Mouse (Mus musculus): ENCODE measurements around the gene Itln1. TPM values are rescaled to one million over a fixed set of nuclear protein-coding genes. Genes with fewer than 3 reads are reported as not detected.
"Not testable (repeated sequence)": the region's sequence is repeated elsewhere in the genome, so short reads cannot be mapped to it uniquely, and the experiment has no call there.

Itln1 gene
- polyA plus RNA-seq, 1 experiment: not detected

GRCm38 (mm10) chr1:171513760-171514159, 21.3 kb downstream of the Itln1 start:
- no peak for DNase-seq (ENCODE audit: low spot score)

- DNase-seq (ENCODE audit: low spot score): no peak
These were observed 21.9 kb downstream of the Itln1 start for GRCm38 (mm10) chr1:171513234-171513633.

- no peak for DNase-seq (ENCODE audit: low spot score)
These were observed 30.5 kb downstream of the Itln1 start for GRCm38 (mm10) chr1:171504586-171504985.

- DNase-seq (ENCODE audit: low spot score): peak; percentile 83
These were observed 31.4 kb downstream of the Itln1 start for GRCm38 (mm10) chr1:171503592-171504291.

GRCm38 (mm10) chr1:171503250-171503591, 31.9 kb downstream of the Itln1 start, which contains the start of gene Alyref2:
Gene Alyref2 (plus strand): TSS chr1:171503478.
- no peak for DNase-seq (ENCODE audit: low spot score)

- DNase-seq (ENCODE audit: low spot score): no peak
These were observed 32.5 kb downstream of the Itln1 start for GRCm38 (mm10) chr1:171502388-171503249.

GRCm38 (mm10) chr1:171501636-171502080, 33.4 kb downstream of the Itln1 start:
- no peak for DNase-seq (ENCODE audit: low spot score)

- no peak for DNase-seq (ENCODE audit: low spot score)
These were observed 34.0 kb downstream of the Itln1 start for GRCm38 (mm10) chr1:171501016-171501610.

- DNase-seq (ENCODE audit: low spot score): no peak
These were observed 35.2 kb downstream of the Itln1 start for GRCm38 (mm10) chr1:171499856-171500255.

- no peak for DNase-seq (ENCODE audit: low spot score)
These were observed 39.7 kb downstream of the Itln1 start for GRCm38 (mm10) chr1:171495371-171495770.

- no peak for DNase-seq (ENCODE audit: low spot score)
These were observed 40.9 kb downstream of the Itln1 start for GRCm38 (mm10) chr1:171494241-171494640.

GRCm38 (mm10) chr1:171478968-171479367, 56.1 kb downstream of the Itln1 start:
- DNase-seq (ENCODE audit: low spot score): peak; percentile 53

GRCm38 (mm10) chr1:171477758-171478545, 57.1 kb downstream of the Itln1 start:
- peak; percentile 56 for DNase-seq (ENCODE audit: low spot score)

- no peak for DNase-seq (ENCODE audit: low spot score)
These were observed 58.0 kb downstream of the Itln1 start for GRCm38 (mm10) chr1:171477123-171477522.

GRCm38 (mm10) chr1:171473920-171474640, 61.0 kb downstream of the Itln1 start:
- no peak for DNase-seq (ENCODE audit: low spot score)

- DNase-seq (ENCODE audit: low spot score): no peak
These were observed 61.6 kb downstream of the Itln1 start for GRCm38 (mm10) chr1:171473506-171473905.

GRCm38 (mm10) chr1:171471941-171472340, 63.2 kb downstream of the Itln1 start:
- not testable (repeated sequence) for DNase-seq (ENCODE audit: low spot score)

GRCm38 (mm10) chr1:171471452-171471851, 63.6 kb downstream of the Itln1 start:
- no peak for DNase-seq (ENCODE audit: low spot score)

- no peak for DNase-seq (ENCODE audit: low spot score)
These were observed 64.2 kb downstream of the Itln1 start for GRCm38 (mm10) chr1:171470896-171471295.

GRCm38 (mm10) chr1:171470371-171470871, 64.7 kb downstream of the Itln1 start:
- no peak for DNase-seq (ENCODE audit: low spot score)

GRCm38 (mm10) chr1:171469678-171470077, 65.4 kb downstream of the Itln1 start:
- DNase-seq (ENCODE audit: low spot score): no peak

Measured in urinary bladder, adult 2 months (tissue).